Mouse (Mus musculus): ENCODE measurements around the gene Ifi27l2a. TPM values are rescaled to one million over a fixed set of nuclear protein-coding genes. Genes with fewer than 3 reads are reported as not detected.

Ifi27l2a gene
- polyA plus RNA-seq, 1 experiment from 2014 or later: 4.9 TPM

DNA sequence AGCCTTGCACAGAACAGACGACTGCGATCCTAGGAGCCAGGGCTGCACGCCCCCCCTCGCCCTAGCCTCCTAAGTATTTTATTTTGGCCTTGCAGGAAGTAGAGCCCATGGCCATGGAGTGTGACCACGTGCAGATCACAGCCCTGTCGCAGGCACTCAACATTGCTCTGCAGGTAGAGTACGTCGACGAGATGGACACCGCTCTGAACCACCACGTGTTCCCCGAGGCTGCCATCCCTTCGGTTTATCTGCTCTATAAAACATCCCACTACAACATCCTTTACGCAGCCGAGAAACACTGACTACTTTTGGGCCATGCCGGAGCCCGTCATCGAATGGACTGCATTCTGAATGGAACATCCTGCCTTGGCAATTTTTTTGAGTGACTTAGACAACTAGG, 39.3 kb downstream of the Ifi27l2a start:
- H3K9ac ChIP-seq (ENCODE audit: low read length): no peak overlapping the region
- 91% methylated on average over 18 of the region's 18 CpGs for WGBS
- DNase-seq (ENCODE audit: low spot score) (no peak), ATAC-seq (no peak)
- no peaks in the 10 kb centered on the region for H3K27me3 ChIP-seq (replicated peaks; ENCODE audit: control insufficient read depth, insufficient read depth, low read length)
- H3K4me1 ChIP-seq (ENCODE audit: control insufficient read depth, insufficient read depth, low read length): no peaks in the 10 kb centered on the region
- H3K27ac ChIP-seq (ENCODE audit: low read depth, low read length): no peak overlapping the region
- H3K36me3 ChIP-seq (ENCODE audit: control insufficient read depth, insufficient read depth, low read length): peaks cover 61% of the 10 kb centered on the region
- H3K9me3 ChIP-seq (replicated peaks; ENCODE audit: control insufficient read depth, low read length): no peaks in the 10 kb centered on the region
- H3K4me2 ChIP-seq (ENCODE audit: low read length): no peak overlapping the region
- H3K4me3 ChIP-seq (ENCODE audit: low read depth, low read length): no peak overlapping the region

DNA sequence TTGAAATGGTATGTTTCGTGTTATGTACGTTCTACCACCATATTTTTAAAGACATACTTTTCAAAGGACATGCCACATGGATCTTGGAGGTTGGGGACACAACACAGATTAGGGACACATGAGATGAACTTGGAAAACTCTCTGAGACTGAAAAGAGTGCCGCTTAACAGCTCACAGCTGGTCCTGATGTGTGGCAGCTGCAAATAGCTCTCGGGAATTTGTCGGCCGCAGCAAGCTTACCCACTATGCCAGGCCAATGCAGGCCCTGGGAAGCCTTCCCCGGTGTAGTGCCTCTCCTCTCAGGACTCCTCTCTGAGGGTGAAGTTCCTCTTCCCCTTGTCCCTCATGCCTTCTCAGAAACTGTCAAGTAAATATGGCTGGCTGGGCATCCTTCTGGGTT, 46.7 kb downstream of the Ifi27l2a start:
- no peak overlapping the region for H3K9ac ChIP-seq (ENCODE audit: low read length)
- H3K27me3 ChIP-seq (replicated peaks; ENCODE audit: control insufficient read depth, insufficient read depth, low read length): no peaks in the 10 kb centered on the region
- no peaks in the 10 kb centered on the region for H3K36me3 ChIP-seq (ENCODE audit: control insufficient read depth, insufficient read depth, low read length)
- H3K4me1 ChIP-seq (ENCODE audit: control insufficient read depth, insufficient read depth, low read length): no peaks in the 10 kb centered on the region
- 82% methylated on average over 7 of the region's 7 CpGs for WGBS
- H3K27ac ChIP-seq (ENCODE audit: low read depth, low read length): no peak overlapping the region
- DNase-seq (ENCODE audit: low spot score): no peak
- H3K4me3 ChIP-seq (ENCODE audit: low read depth, low read length): no peak overlapping the region
- H3K4me2 ChIP-seq (ENCODE audit: low read length): no peak overlapping the region
- no peaks in the 10 kb centered on the region for H3K9me3 ChIP-seq (replicated peaks; ENCODE audit: control insufficient read depth, low read length)
- no peak for ATAC-seq

DNA sequence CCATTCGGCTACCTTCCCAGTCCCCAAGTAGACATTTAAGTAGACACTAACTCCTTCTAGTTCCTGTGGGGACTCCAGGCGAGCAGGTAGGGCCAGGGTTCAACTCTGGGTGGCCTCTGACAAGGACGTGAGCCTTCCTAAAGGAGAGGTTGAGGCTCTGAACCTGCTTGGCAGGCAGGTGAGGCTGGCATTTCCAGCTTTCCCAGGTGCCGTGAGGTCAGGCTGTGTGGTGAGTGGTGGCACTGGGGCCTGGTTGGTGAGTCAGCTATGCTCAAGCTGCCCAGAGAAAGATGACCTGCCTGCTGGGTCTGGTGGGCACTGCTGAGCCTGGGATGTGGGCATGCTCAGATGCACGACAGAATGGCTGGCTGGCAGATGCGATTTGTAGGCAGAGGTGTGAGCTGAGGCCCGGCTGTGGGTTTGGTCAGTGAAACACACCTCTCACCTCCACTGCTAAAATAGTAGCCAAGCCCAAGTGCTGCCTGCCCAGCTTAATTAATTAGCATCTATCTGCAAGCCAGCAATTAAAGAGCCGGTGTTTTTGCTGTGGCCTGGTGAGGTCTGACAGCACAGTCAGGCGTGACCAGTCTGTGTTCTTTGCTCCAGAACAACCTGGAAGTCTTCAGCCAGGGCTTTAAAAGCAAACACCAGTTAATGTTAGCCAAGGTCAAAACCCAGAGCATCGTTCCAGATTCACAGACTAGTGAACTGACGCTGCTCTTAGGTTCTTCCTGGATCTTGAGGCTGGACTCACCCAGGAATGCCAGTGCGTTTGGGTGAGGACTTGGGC, 47.8 kb downstream of the Ifi27l2a start:
- Histone ChIP-seq H3K4me1 (ENCODE audit: control insufficient read depth, insufficient read depth, low read length) (no peaks in the 10 kb centered on the region), H3K36me3 (ENCODE audit: control insufficient read depth, insufficient read depth, low read length) (no peaks in the 10 kb centered on the region), H3K27me3 (replicated peaks; ENCODE audit: control insufficient read depth, insufficient read depth, low read length) (no peaks in the 10 kb centered on the region), H3K4me2 (ENCODE audit: low read length) (no peak overlapping the region), H3K9me3 (replicated peaks; ENCODE audit: control insufficient read depth, low read length) (no peaks in the 10 kb centered on the region), H3K4me3 (ENCODE audit: low read depth, low read length) (no peak overlapping the region), H3K9ac (ENCODE audit: low read length) (no peak overlapping the region), H3K27ac (ENCODE audit: low read depth, low read length) (no peak overlapping the region)
- 80% methylated on average over 12 of the region's 12 CpGs for WGBS
- DNase-seq (ENCODE audit: low spot score) (no peak), ATAC-seq (no peak)

DNA sequence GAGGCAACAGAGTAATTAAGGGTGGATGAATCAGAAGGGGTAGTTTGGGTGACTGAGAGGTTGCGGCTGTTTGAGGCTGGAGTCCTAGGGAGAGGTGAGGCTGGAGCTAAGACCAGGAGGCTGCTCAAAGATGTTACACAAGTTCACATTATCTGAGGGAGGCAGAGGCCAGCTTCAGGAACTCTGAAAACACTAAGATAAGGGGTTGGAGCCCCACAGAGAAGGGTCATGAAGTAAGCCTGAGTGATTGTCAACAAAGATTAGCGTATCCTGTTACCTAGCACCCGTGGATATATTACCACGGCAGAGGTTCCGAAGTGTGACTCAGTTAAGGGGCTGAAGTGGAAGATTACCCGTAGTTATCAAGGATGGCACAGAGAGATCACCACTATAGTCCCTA, 50.0 kb downstream of the Ifi27l2a start:
- 81% methylated on average over 6 of the region's 6 CpGs for WGBS
- Histone ChIP-seq H3K27me3 (replicated peaks; ENCODE audit: control insufficient read depth, insufficient read depth, low read length) (no peaks in the 10 kb centered on the region), H3K9ac (ENCODE audit: low read length) (no peak overlapping the region)

More for the DNA sequence above, 50.0 kb downstream of the Ifi27l2a start:
- Histone ChIP-seq H3K4me2 (ENCODE audit: low read length) (no peak overlapping the region), H3K9me3 (replicated peaks; ENCODE audit: control insufficient read depth, low read length) (no peaks in the 10 kb centered on the region), H3K4me1 (ENCODE audit: control insufficient read depth, insufficient read depth, low read length) (peaks cover 7% of the 10 kb centered on the region), H3K36me3 (ENCODE audit: control insufficient read depth, insufficient read depth, low read length) (no peaks in the 10 kb centered on the region), H3K4me3 (ENCODE audit: low read depth, low read length) (no peak overlapping the region), H3K27ac (ENCODE audit: low read depth, low read length) (no peak overlapping the region)
- DNase-seq (ENCODE audit: low spot score): no peak
- ATAC-seq: no peak

Other genes with a start within 250 kb of the Ifi27l2a start
- gene Prima1, start 201.5 kb downstream of the Ifi27l2a start, polyA plus RNA-seq (2014; fragmentation: Nextera tagmentation; extraction: Ambion mirVana): 0.33 TPM in 1 of 2 replicates, not detected in the other
- 5.2 and 5.5 TPM in 2 replicates for gene Fam181a, start 132.7 kb downstream of the Ifi27l2a start, polyA plus RNA-seq (2014; fragmentation: Nextera tagmentation; extraction: Ambion mirVana)
- 0.69 and 1.0 TPM in 2 replicates for gene Asb2, start 87.7 kb downstream of the Ifi27l2a start, polyA plus RNA-seq (2014; fragmentation: Nextera tagmentation; extraction: Ambion mirVana)
- gene Otub2, start 55.0 kb downstream of the Ifi27l2a start, polyA plus RNA-seq (2014; fragmentation: Nextera tagmentation; extraction: Ambion mirVana): 20.8 and 23.4 TPM in 2 replicates
- gene 9330161L09Rik, start 35.9 kb downstream of the Ifi27l2a start, polyA plus RNA-seq (2014; fragmentation: Nextera tagmentation; extraction: Ambion mirVana): 1.2 and 1.3 TPM in 2 replicates
- gene Ddx24, start 17.9 kb downstream of the Ifi27l2a start, polyA plus RNA-seq (2014; fragmentation: Nextera tagmentation; extraction: Ambion mirVana): 103 and 110 TPM in 2 replicates
- 7.1 and 9.4 TPM in 2 replicates for gene Ifi27, start 9.5 kb downstream of the Ifi27l2a start, polyA plus RNA-seq (2014; fragmentation: Nextera tagmentation; extraction: Ambion mirVana)
- gene Ifi27l2b, start 13.5 kb upstream of the Ifi27l2a start, polyA plus RNA-seq (2014; fragmentation: Nextera tagmentation; extraction: Ambion mirVana): not detected in 2 replicates
- 2.2 TPM in 2 replicates for gene Ppp4r4, start 88.6 kb upstream of the Ifi27l2a start, polyA plus RNA-seq (2014; fragmentation: Nextera tagmentation; extraction: Ambion mirVana)
- gene Serpina10, start 187.8 kb upstream of the Ifi27l2a start, polyA plus RNA-seq (2014; fragmentation: Nextera tagmentation; extraction: Ambion mirVana): 0.11 TPM in 1 of 2 replicates, not detected in the other
- not detected in 2 replicates for gene Serpina6, start 213.5 kb upstream of the Ifi27l2a start, polyA plus RNA-seq (2014; fragmentation: Nextera tagmentation; extraction: Ambion mirVana)
- not detected in 2 replicates for gene Serpina16, start 232.5 kb upstream of the Ifi27l2a start, polyA plus RNA-seq (2014; fragmentation: Nextera tagmentation; extraction: Ambion mirVana)